Mouse (Mus musculus): ENCODE data around the gene Bicral.
"Not testable (repeated sequence)": the region's sequence is repeated elsewhere in the genome, so short reads cannot be mapped to it uniquely, and the experiment has no call there.

Bicral gene

DNA sequence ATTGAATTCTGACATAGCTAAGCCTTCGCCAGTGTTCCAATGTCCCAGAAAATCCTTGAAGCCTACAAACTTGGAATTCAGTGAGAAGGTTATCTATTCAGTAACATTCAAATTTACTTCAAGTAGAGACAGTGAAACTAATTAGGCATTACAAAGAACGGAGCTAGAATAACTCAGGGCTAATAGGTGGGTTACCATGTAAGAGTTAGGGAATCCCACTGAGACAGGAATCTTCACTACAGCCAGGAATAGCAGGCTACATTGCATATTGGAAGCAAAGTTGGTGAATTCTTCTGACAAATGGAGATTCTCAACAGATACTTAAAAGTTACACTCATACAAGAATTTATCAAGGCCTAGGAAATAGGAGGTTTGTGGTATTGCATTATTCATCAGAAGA is 70.3 kb downstream of the Bicral start:
- not testable (repeated sequence) for DNase-seq

GRCm38 (mm10) chr17:46786952-46787351 is 71.3 kb downstream of the Bicral start:
- DNase-seq = no peak

GRCm38 (mm10) chr17:46783222-46783565 is 75.1 kb downstream of the Bicral start:
- DNase-seq = no peak

DNA sequence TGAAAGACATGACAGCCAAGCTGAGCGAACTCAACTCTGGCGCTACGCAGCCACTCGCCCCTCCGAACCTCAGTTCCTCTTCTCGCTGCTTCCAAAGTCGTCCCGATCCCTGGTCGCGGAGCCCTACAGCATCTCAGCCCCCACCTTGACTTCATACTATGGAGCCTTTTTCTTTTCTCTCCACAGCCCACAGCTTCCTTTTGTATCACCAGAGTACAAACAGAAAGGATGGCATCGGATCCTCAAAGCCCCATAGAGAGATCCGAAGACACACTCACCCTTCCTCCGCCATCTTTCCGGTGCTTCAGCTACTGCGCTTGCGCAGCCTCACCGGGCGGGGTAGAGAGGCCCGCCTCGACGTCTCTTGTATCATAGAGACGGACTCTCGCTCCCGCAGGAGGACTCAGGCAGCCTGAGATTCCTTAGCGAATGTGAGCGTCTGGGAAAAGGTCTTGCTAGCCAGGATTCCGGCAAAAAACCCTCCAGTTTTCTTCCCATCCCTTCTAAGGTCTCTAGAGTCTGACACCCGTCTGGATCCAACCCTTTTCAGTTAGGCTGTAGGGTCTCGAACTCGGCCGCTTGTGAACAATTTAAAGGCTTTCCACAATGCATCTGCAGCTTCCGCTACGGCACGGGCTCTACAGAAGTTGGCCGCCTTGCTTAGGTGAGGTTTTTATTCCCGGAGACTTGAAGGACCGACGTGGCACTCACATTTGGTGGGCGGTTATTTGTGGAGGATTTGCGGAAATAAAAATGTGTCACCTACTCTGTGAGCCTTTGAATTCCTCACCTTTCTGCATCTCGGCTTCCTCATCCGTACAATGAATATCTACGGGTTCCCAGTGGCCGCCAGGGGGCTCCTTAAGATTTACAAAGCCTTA is 75.7 kb downstream of the Bicral start, which contains the start of gene Rpl7l1:
Gene Rpl7l1, minus strand, starts transcription at position 332 of the 881 bp plus-strand sequence.
- DNase-seq = peak; percentile 92 to 93

DNA sequence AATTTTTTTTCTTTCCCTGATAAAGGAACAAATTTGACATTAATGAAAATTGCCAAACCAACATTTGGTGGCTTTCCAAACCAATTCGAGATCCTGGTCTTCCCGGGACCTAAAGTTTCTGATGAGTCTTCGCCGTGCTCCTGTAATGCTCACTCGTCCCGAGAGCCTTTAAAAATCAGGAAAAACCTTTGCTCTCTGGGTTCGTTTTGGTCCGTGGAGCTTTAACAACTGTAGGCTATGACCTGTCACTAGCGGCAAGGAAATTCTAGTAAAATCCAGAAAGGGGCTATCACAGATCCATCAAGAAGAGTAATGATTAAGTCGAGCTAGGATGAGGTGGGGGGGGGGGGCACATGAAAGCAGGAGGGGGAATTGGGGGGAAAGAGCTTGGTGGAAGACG is 76.4 kb downstream of the Bicral start:
- no peak for DNase-seq

- DNase-seq = no peak
Measured at GRCm38 (mm10) chr17:46776087-46776486, 82.2 kb downstream of the Bicral start.

DNA sequence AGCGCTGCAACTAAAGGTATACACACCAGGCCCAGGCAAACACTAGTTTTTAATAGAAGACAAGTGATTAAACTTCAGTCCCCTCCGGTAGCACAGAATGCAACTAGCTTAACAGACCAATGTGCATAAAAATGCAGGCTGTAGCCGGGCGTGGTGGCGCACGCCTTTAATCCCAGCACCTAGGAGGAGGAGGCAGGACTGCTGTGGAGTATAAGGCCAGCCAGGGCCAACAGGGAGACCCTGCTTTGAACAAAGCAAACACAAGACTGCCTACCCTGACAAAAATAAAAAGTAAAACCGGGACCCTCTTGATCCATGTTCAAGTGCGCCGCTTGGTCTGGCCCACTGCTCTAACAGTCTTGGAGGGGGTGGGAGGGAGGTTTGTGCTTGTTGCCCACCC is 83.2 kb downstream of the Bicral start:
- DNase-seq = no peak

GRCm38 (mm10) chr17:46774131-46774472 is 84.2 kb downstream of the Bicral start:
- DNase-seq = no peak

DNA sequence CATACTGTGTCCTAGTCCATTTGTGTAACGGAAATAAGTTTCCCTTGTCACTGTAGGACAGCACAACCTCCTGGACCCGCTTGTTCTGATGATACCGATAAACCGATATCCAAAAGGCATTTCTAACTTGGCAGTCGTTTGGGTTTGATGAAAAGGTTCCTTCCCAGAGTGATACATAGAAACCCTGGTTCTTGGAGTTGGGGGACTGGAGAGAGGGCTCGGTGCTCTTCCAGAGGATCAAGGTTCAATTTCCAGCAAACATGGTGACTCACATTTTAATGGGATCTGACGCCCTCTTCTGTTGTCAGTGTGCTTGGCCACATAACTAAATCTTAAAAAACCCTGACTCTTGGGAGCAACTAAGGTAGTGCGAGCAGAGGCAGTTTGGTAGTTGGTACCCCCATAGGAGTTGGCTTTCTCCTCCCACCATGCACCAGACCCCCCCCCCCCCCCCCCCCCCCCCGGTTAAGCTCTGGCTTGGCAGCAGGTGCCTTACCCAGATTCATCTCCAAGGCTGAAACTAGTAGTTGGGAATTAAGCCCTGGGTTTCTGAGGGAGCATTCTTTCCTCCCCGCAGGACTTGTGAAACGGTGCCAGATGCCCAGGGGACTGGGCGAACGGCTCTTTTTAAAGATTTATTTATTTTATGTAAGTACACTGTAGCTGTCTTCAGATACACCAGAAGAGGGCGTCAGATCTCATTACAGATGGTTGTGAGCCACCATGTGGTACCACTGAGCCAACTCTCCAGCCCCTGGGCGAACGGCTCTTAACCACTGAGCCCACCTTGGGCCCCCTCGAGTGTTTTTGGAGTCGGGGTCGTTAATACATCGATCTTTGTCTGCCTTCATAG is 84.8 kb downstream of the Bicral start:
- DNase-seq = no peak

GRCm38 (mm10) chr17:46772404-46773277 is 85.6 kb downstream of the Bicral start, which contains the start of gene 2310039H08Rik:
TSS of gene 2310039H08Rik (plus strand) at chr17:46772635.
- DNase-seq = peak; percentile 83 to 86

DNA sequence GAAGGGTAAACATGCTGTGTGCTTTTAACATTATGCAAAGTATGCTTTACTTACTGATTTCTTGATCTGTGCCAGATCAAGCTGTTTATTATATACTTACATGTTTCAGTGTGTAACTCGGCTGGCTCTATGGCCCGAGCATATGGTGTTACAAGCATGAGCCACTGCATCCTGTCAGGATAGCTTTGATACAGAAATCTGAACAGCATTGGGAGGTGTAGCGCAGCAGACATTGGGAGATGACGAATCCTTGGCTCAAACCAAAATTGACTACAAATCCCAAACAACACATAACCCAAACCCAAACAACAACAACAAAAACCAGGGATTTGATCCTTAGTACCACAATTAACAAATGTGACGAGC is 86.3 kb downstream of the Bicral start:
- DNase-seq = no peak

DNA sequence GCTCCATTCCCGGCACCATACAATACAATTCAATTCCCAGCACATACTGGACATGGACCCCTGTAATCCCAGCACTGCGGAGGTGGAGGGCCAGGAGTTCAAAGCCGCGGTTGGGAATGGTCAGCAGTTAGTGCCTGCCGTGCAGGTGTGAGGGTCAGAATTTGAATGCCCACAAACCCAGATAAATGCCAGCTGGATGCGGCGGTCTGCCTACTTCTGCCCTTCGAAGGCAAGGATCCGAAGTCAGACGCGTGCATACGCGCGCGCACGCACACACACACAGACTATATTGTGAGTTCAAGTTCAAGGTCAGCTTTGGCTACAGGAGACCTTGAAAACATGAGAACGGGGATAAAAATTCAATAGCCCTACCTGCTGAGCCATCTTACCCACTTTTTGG is 86.7 kb downstream of the Bicral start:
- no peak for DNase-seq

DNA sequence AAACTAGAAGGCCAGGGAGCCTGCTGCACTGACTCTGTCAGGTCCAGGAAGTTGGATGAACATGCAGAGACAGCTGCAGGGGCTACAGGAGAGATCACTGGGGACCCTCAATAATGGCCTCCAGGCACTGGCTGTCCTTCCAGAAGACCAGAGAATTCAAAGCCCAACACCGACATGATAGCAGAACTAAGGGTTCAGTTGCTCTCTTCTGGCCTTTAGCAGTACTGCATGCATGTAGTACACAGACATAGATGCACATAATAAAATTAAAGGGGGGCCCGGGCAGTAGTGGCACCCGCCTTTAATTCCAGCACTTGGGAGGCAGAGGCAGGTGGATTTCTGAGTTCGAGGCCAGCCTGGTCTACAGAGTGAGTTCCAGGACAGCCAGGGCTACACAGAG is 87.3 kb downstream of the Bicral start:
- no peak for DNase-seq

DNA sequence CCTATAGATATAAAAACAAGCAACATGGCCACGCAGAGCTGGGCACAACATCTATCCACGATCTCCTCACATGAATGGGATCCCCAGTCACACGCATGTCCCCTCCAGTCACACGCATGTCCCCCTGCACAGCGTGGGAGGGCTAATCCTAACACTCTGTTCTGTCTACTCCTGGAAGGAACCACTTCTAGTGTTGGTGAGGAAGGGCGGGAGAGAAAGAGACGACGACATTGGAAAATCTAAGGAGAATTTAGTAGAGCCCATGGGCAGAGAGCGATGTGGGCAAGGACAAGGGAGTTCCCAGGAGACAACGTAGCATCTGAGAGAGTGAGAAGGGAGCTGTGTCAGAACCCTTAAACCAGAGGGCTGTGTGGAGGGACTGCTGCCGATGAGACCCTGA is 87.7 kb downstream of the Bicral start:
- DNase-seq = no peak

- peak; percentile 69 to 80 for DNase-seq
Measured at GRCm38 (mm10) chr17:46767868-46768267, 90.4 kb downstream of the Bicral start.

DNA sequence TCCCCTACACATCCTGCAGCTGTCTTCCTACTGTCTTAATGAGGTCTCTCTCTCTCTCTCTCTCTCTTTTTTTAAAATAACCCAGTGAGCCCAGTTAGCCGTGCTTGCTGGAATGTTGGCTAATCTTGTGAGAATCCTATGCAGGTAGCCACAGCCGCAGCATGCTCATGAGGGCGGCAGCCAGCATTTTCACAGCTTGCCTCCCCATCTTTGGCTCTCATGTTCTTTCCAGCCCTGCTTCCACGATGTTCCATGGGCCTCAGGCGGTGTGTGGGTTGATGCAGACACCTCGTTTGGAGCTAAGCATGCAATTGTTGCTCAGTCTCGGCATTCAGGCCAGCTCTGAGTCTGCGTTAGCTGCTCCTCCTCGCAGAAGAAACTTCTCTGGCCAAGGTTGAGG is 93.4 kb downstream of the Bicral start:
- DNase-seq = not testable (repeated sequence)

DNA sequence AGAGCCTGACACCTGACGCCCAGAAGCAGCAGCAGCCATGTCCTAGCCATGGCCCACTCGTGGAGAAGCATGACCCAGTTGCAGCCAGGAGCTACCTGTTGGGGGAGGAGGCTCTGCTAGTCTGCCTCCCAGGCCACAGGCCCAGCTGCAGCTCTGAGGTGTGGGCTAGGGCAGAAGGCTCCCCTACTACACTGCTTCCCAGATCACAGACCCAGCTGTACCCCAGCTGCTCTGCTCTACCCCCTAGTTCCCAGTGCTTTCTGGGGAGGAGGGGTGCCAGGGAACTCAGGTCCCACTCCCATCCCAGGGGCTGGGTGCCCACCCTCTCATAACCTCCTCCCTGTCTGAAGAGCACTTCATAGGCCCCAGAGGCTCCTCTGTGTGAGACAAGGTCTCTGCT is 94.7 kb downstream of the Bicral start, which contains the start of gene Ptcra:
Gene Ptcra, minus strand, starts transcription at position 169 of the 400 bp plus-strand sequence.
- DNase-seq = no peak

DNA sequence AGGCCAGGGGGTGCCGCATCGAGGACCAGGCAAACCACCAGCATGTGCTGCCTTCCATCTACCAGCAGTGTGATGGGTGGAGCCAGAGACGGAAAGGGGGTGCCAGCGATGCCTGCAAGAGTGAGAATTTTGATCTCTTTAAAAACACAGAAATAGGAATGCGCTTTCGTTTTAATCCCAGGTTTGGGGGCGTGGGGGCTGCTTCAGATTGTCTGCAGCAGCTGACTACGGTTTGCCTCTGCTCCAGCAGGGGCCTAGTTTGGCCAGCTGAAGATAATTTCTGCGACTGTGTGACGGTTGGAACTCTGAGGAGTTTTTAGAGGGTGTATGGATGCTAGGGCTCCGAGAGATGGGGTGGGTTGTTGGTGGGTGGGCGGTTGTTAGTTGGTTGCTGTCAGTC is 99.5 kb downstream of the Bicral start:
- DNase-seq = no peak

- peak; percentile 98 for DNase-seq
Measured at GRCm38 (mm10) chr17:46751794-46752556, 106.3 kb downstream of the Bicral start, which contains the start of gene Cnpy3. TSS of gene Cnpy3 (minus strand) at chr17:46752214.

DNA sequence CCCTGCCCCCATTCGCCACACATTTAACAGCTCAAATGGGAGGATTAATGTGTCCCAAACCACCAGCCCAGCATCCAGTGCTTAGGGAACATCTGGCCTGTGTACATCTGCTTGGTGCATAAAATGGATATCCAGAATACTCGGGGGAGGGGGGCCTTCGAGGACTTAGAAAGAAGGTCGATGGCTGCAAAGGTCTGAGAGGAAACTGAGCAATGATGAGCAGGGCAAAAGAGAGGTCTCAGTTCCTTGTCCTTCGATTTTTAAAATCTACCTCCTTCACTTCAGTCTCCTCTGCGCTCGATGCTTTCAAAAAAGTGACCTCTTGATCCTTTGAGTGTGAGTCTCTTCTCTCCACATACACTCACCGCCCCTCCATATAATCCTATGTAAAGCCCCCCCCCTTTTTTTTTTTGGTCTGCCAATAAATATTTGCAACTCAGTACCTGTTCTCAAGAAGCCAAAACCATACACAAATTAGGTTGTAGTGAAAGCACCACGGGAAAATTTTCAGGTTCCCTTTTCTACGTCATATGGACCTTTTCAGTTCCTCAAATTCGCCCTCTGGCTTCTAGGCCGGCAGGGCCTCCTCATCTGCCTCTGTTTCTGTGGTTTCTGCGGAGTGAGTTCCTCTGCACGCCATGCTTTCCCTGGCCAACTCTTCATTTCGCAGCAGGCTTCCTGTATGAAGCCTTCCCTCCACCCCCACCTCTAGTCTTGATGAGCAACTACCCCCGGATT is 107.1 kb downstream of the Bicral start:
- peak; percentile 62 to 74 for DNase-seq

GRCm38 (mm10) chr17:46750580-46750979 is 107.7 kb downstream of the Bicral start:
- DNase-seq = no peak
